Mouse (Mus musculus) central nervous system, embryonic 11.5 days (tissue): ENCODE measurements around the gene Rnaseh2a. TPM values are rescaled to one million over a fixed set of nuclear protein-coding genes. Genes with fewer than 3 reads are reported as not detected.

Experiments used
- polyA plus RNA-seq: library from polyadenylated mRNA; depleted of rRNA; stranded (reverse); fragments of >200 nt; gene quantifications from 2 replicates; pipeline ENCODE4 v1.2.3, GENCODE M21; 2012; rRNA removed

Rnaseh2a gene
- 85.7 and 158 TPM in 2 replicates for polyA plus RNA-seq

DNA sequence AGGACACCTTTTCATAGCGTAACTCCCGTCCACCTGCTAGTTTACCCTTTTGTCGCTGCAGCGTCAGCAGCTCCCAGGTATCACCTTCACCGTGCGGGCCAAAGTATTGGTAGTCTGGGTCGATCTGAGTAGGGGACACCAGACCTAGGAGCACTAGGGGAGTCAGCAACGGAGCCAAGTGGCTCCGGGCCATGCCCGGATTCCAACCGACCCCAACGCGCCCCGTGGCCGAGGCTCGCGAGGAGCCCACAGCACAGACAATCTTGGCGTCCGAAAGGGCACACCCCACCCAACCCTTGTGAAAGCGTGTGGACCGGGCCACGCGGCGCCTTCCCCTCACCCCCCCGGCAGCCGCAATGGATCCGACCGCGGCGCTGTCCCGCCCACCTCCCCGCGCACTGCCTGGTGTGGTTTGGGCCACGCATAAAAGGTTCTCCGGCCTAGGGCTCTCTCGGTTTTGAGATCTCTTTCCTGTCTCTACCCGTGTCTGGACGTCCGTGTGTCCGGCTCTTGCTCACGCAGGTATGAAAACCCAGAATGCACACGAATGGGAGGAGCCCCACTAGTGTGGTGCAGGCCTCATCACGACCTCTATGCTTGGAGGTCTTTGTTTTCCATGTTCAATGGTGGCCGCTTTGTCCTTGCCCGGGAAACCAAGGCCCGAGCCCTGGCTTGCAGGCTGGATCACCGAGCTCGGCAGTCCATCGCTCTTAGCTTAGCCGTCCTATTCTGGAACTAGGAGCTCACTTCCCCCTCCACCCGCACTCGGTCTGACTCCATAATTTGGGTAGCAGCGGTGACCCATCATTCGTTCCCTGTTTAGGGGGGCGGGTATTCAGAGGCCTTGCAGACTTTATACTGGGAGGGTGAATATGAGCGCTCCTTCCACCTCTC, at the start of gene Rnaseh2a, which contains the start of the genes Gm49661 and Prdx2:
TSS of gene Rnaseh2a (minus strand) at position 527 of the 894 bp plus-strand sequence.
TSS of gene Gm49661 (minus strand) at position 193 of the 894 bp plus-strand sequence.
TSS of gene Prdx2 (plus strand) at position 347 of the 894 bp plus-strand sequence.

DNA sequence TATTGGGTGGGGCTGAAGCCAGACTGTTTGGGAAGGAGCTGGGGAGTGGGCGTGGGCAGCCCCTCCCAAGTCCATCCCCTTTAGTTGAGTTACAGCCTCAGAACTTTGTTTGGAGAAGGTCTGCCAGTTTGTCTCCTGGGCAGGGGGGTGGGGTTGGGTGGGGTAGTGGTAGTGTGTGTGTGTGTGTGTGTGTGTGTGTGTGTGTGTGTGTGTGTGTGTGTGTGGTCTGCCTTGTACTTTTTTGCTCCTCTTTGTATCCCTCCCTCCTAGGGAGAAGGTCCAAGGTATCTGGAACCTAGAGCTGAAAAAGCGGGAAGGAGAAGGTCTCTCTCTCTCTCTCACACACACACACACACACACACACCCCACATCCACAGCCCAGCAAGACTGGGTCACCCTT, 44.9 kb upstream of the Rnaseh2a start, which contains the start of gene Best2:
TSS of gene Best2 (minus strand) at position 101 of the 400 bp plus-strand sequence.

DNA sequence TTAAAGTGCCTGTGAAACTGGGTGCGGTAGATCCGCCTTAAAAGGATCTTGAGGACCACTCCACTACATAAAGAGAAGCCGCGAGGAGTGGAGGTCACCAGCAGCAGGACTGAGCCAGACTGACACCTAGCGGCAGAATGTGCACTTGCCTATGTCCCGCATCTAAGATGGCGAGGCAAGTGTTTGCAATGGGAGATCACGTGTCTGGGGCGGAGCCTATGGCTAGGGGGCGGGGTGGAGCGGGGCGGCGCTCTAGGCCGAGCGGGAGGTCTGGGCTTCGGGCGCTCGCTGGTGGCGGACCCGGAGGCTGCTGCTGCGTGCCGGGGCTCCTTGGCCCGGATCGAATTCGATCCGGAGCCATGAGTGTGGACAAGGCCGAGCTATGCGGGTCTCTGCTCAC, 20.8 kb upstream of the Rnaseh2a start, which contains the start of gene Hook2:
TSS of gene Hook2 (plus strand) at position 255 of the 400 bp plus-strand sequence.

DNA sequence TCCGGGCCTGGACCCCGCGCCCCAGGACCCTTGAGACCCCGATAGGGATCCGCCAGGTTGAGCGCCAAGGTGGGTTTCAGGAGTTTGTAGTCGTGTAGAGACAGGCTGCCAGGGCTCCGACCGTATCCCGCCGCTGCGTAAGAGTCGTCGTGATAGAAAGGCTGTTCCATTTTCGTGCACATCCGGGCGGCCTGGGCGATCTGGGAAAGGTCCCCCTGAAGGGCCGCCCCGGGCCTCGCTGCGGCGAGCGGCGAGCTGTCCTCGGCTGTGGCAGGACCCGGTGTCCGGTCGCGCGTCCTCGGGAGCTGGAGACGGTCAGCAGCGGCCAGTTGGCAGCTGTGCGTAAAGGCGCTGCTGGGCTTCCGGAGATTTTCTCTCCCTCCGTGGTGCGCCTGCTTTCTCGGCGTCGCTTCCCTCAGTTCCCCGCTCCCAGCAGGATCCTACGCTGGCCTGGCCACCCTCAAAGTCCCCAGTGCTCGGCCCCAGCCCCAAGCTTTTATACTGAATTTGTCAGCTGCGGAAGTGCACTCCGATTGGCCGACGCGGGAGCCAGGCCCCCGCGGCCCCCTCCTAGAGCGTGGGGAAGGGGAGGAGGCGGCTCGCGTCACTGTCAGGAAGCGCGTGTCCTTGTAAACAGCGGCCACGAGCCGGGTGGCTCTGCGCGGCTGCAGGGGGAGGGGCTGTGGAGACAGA, 8.8 kb upstream of the Rnaseh2a start, which contains the start of gene Junb:
TSS of gene Junb (minus strand) at position 471 of the 693 bp plus-strand sequence.

DNA sequence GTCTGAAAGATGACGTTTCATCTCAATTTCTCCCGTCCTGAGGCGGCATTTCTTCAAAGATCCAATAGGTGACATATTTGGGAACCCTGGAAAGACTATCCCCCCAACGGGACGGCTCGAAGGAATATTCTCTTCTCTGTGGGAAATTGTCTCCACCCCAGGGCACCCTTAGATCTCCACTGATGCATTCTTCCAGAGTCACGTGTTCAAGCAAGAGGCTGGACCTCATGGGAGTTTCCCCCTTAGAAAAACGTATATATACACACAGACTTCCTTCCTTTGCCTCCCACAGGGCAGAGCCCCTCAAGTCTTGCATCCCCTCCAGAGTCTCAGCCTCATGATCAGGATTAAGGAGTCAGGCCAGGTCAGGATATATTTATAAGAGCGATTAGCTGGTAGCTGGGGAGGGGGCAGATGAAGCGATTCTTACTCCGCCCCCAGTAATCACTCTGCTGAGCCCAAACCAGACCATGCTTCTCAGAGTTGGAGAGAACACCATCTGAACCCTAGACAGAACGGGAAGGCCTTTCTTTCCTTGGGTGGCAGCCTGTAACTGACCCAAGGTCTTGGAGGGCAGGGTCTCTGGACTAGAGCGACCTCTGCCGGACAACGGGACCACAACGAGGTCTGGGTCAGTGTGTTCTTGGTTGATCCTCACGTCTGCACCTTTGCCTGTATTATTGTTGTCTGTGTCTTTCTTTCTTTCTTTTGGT, 22.9 kb downstream of the Rnaseh2a start, which contains the start of gene Rtbdn:
TSS of gene Rtbdn (plus strand) at position 464 of the 713 bp plus-strand sequence.

GRCm38 (mm10) chr8:84936962-84937546, 32.5 kb downstream of the Rnaseh2a start, which contains the start of gene Mast1:
TSS of gene Mast1 (minus strand) at chr8:84937359.

GRCm38 (mm10) chr8:84908421-84909161, 61.0 kb downstream of the Rnaseh2a start, which contains the start of gene Dnase2a:
TSS of gene Dnase2a (plus strand) at chr8:84908560.

Other genes starting within 250 kb of the Rnaseh2a start
- 2.7 and 4.9 TPM in 2 replicates for gene G430095P16Rik, start 246.8 kb downstream of the Rnaseh2a start, polyA plus RNA-seq
- 7.8 and 9.6 TPM in 2 replicates for gene Nfix, start 169.4 kb downstream of the Rnaseh2a start, polyA plus RNA-seq
- 3.2 and 4.7 TPM in 2 replicates for gene Dand5, start 146.9 kb downstream of the Rnaseh2a start, polyA plus RNA-seq
- gene Gadd45gip1, start 138.2 kb downstream of the Rnaseh2a start, polyA plus RNA-seq = 29.3 and 32.5 TPM in 2 replicates
- 65.7 and 76.9 TPM in 2 replicates for gene Rad23a, start 129.1 kb downstream of the Rnaseh2a start, polyA plus RNA-seq
- 669 and 1,481 TPM in 2 replicates for gene Calr, start 122.8 kb downstream of the Rnaseh2a start, polyA plus RNA-seq
- 97.5 and 98.6 TPM in 2 replicates for gene Farsa, start 112.8 kb downstream of the Rnaseh2a start, polyA plus RNA-seq
- gene Syce2, start 97.7 kb downstream of the Rnaseh2a start, polyA plus RNA-seq = 38.7 and 41.1 TPM in 2 replicates
- gene Gcdh, start 75.8 kb downstream of the Rnaseh2a start, polyA plus RNA-seq = 47.6 and 59.7 TPM in 2 replicates
- gene Klf1, start 67.8 kb downstream of the Rnaseh2a start, polyA plus RNA-seq = 13.0 and 22.9 TPM in 2 replicates
- 8.9 and 10.6 TPM in 2 replicates for gene Dnase2a, start 61.2 kb downstream of the Rnaseh2a start, polyA plus RNA-seq
- gene Mast1, start 32.4 kb downstream of the Rnaseh2a start, polyA plus RNA-seq = 21.4 and 22.8 TPM in 2 replicates
- gene Rtbdn, start 22.8 kb downstream of the Rnaseh2a start, polyA plus RNA-seq = 1.1 TPM in 2 replicates
- gene Gm49661, start 334 bp downstream of the Rnaseh2a start, polyA plus RNA-seq = not detected in 2 replicates
- 836 and 1,138 TPM in 2 replicates for gene Prdx2, start 180 bp downstream of the Rnaseh2a start, polyA plus RNA-seq
- 3.7 and 3.8 TPM in 2 replicates for gene Junb, start 9.0 kb upstream of the Rnaseh2a start, polyA plus RNA-seq
- gene Hook2, start 20.8 kb upstream of the Rnaseh2a start, polyA plus RNA-seq = 12.8 and 15.9 TPM in 2 replicates
- gene Best2, start 44.8 kb upstream of the Rnaseh2a start, polyA plus RNA-seq = 0.04 TPM in 1 of 2 replicates, not detected in the other
- 186 and 196 TPM in 2 replicates for gene Asna1, start 55.5 kb upstream of the Rnaseh2a start, polyA plus RNA-seq
- gene Trir, start 57.1 kb upstream of the Rnaseh2a start, polyA plus RNA-seq = 185 and 357 TPM in 2 replicates
- 72.4 and 83.1 TPM in 2 replicates for gene Tnpo2, start 67.1 kb upstream of the Rnaseh2a start, polyA plus RNA-seq
- gene Fbxw9, start 90.3 kb upstream of the Rnaseh2a start, polyA plus RNA-seq = 40.9 and 42.1 TPM in 2 replicates
- 0.71 and 0.82 TPM in 2 replicates for gene Gm5741, start 98.2 kb upstream of the Rnaseh2a start, polyA plus RNA-seq
- gene Dhps, start 102.0 kb upstream of the Rnaseh2a start, polyA plus RNA-seq = 44.7 and 49.4 TPM in 2 replicates
- 85.3 and 89.8 TPM in 2 replicates for gene Wdr83os, start 111.0 kb upstream of the Rnaseh2a start, polyA plus RNA-seq
- 72.7 and 84.7 TPM in 2 replicates for gene Wdr83, start 111.5 kb upstream of the Rnaseh2a start, polyA plus RNA-seq
- gene Man2b1, start 113.5 kb upstream of the Rnaseh2a start, polyA plus RNA-seq = 18.3 and 21.6 TPM in 2 replicates
- 1.3 and 2.0 TPM in 2 replicates for gene Zfp791, start 153.3 kb upstream of the Rnaseh2a start, polyA plus RNA-seq
- not detected in 2 replicates for gene Cks1brt, start 182.2 kb upstream of the Rnaseh2a start, polyA plus RNA-seq